11 mouse cellular contexts compared by ENCODE assay signal in the genomic region with DNA sequence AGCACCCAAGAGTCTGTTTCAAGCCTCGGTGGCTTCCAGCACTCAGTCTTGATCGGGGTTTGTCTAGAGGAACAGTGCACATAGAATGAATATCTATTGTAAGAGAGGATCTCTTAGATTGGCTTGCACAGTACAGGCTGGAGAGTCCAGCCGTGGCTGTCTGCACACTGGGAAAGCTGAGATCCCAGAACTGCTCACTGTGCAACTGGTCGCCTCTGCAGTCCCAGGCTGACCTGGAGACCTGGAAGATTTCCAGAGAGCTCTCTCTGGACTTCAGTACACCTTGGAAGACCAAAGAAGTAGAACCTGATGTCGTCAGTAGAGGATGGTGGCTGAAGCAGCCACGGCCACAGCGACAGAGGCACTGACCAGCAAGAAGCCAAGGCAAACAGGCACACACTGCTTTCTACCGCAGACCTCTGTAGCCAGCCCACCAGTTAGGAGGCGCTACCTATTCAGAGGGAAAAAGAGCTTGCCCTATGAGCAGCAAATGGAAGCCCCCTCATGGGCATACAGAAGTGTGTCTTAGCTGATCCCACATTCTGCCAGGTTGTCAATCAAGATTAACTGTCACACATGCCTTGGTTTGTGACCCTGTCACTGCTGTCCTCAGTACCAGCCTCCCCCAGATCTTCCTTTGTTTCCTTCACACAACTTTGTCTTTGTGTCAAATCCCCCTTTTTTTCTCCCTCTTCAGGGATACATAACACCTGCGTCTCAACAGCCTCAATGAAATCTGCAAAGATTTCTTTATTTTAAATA. TPM values are rescaled to one million over a fixed set of nuclear protein-coding genes. Genes with fewer than 3 reads are reported as not detected.
DNase-seq lines count a peak whose midpoint lies in the region; ATAC-seq and TF ChIP-seq lines count a peak whose summit lies in the region.
"Had no signal": no experiment of that assay in that cellular context is flagged by ENCODE, and none has a peak within 500 bp of the region (broad histone marks: within the 10 kb centered on the region; RNA-seq: fewer than 3 reads in every experiment).

No protein-coding gene starts in this region.

- no peaks in the 10 kb centered on the region for H3K9me3 ChIP-seq in limb, embryonic 10.5 days (replicated peaks)
- H3K9me3 ChIP-seq: limb, embryonic 15.5 days had no signal

- TF ChIP-seq CTCF in liver, adult 2 months (IDR thresholded peaks at IDR 0.05; ENCODE audit: low read depth, low read length), result no peak

- WGBS in liver, adult 2 months, result 83% methylated on average over 10 of the region's 10 CpGs
- 91% methylated on average over 10 of the region's 10 CpGs for WGBS in limb, embryonic 10.5 days

- no peak overlapping the region for H3K9ac ChIP-seq in liver, adult 2 months (ENCODE audit: low read depth, low read length)
- H3K9ac ChIP-seq: limb, embryonic 15.5 days had no signal

- H3K4me1 ChIP-seq in liver, adult 2 months (ENCODE audit: control insufficient read depth, insufficient read depth, low read length), result peaks cover 9% of the 10 kb centered on the region
- H3K4me1 ChIP-seq in limb, embryonic 10.5 days, result peaks cover 10% of the 10 kb centered on the region; the same call in 1 of the 2 replicates

- H3K27me3 ChIP-seq in liver, adult 2 months (ENCODE audit: control insufficient read depth, insufficient read depth, low read length), result no peaks in the 10 kb centered on the region
- no peaks in the 10 kb centered on the region for H3K27me3 ChIP-seq in limb, embryonic 10.5 days (ENCODE audit: low read depth, poor library complexity, severe bottlenecking)
- H3K27me3 ChIP-seq: limb, embryonic 15.5 days had no signal

- TF ChIP-seq POLR2A in liver, adult 2 months (IDR thresholded peaks at IDR 0.05; ENCODE audit: extremely low read depth, insufficient read depth, low read length), result no peak

- no peak for ATAC-seq in activated CD4-positive, CD25-positive, alpha-beta regulatory T cell, adult 4 months

- H3K36me3 ChIP-seq in liver, adult 2 months (ENCODE audit: control insufficient read depth, insufficient read depth, low read length), result no peaks in the 10 kb centered on the region
- no peaks in the 10 kb centered on the region for H3K36me3 ChIP-seq in limb, embryonic 10.5 days
- H3K36me3 ChIP-seq: limb, embryonic 15.5 days had no signal

- H3K4me3 ChIP-seq in liver, adult 2 months (ENCODE audit: insufficient read depth, low read depth, low read length), result no peak overlapping the region
- H3K4me3 ChIP-seq in limb, embryonic 10.5 days, result no peak overlapping the region
- H3K4me3 ChIP-seq: limb, embryonic 15.5 days had no signal

- H3K79me2 ChIP-seq in liver, adult 2 months (ENCODE audit: control insufficient read depth, insufficient read depth, low read length), result no peaks in the 10 kb centered on the region

- H3K27ac ChIP-seq in liver, adult 2 months (replicated peaks; ENCODE audit: insufficient read depth, low read depth, low read length), result no peak overlapping the region
- H3K27ac ChIP-seq in limb, embryonic 10.5 days, result no peak overlapping the region
- H3K27ac ChIP-seq: hindbrain, postnatal 0 days; limb, embryonic 15.5 days had no signal

- peak; percentile 43 for DNase-seq in liver, adult 2 months (ENCODE audit: extremely low read depth, low read depth, low spot score)
- DNase-seq in liver, result no peak
- peak; percentile 34 for DNase-seq in kidney, adult 18-20 months
- peak; percentile 66 for DNase-seq in kidney, postnatal 14 days
- DNase-seq in retina, postnatal 1 day, result peak; percentile 38
- no peak for DNase-seq in limb, embryonic 10.5 days (ENCODE audit: low spot score)
- DNase-seq: lung, adult 2 months; thymus, postnatal 25 days had no signal

RNA-seq across cellular contexts. Expression of a gene that starts 41.4 kb away (rescaled TPM):
- total RNA-seq in liver, adult 2 months (2014; rRNA removed), result 8.5 and 9.2 TPM in 2 replicates
- polyA plus RNA-seq in liver, adult 2 months (2012; rRNA removed), result 10.7 and 11.1 TPM in 2 replicates
- polyA plus RNA-seq in activated CD4-positive, CD25-positive, alpha-beta regulatory T cell, adult 4 months (2017; shearing (Covaris generic)), result 10 to 100 TPM in 1 of 2 experiments, 1 to 10 TPM in 1; 9.1 to 12.7 TPM
- polyA plus RNA-seq in limb, embryonic 10.5 days (2016; fragmentation: Nextera tagmentation; extraction: Ambion mirVana), result 2.3 and 3.6 TPM in 2 replicates

Comparison
In these comparisons a context has a peak if more than half of its experiments do, and no peak if none do; other contexts are left out.
1. DNase-seq: peak in liver, adult 2 months (single experiment), kidney, adult 18-20 months (single experiment), kidney, postnatal 14 days (single experiment) and retina, postnatal 1 day (single experiment); none in liver (single experiment) and limb, embryonic 10.5 days (single experiment).